Mouse (Mus musculus) heart, embryonic 11.5 days (tissue): ENCODE results near the gene Bbs10. TPM values are rescaled to one million over a fixed set of nuclear protein-coding genes. Genes with fewer than 3 reads are reported as not detected.

ENCODE experiments used
- ATAC-seq: fragments of 200-750 bp; cut with Nextera tagmentation; replicated peaks from 2 replicates; pipeline ENCODE4 v1.8.0; 2017; ENCODE audit warnings: moderate library complexity; ENCODE audit not compliant: insufficient number of reproducible peaks, low FRiP score, low TSS enrichment
- H3K27ac ChIP-seq: fragments of 300-500 bp; sonication (generic); 2 replicates; pipeline ENCODE4 v1.5.1; 2014; ENCODE audit warnings: mild to moderate bottlenecking, low read depth, low read length
- H3K27me3 ChIP-seq: fragments of 300-500 bp; sonication (generic); 2 replicates; pipeline ENCODE4 v1.6.1; 2014; ENCODE audit warnings: mild to moderate bottlenecking, low read length, mixed read lengths; ENCODE audit not compliant: control insufficient read depth, insufficient read depth
- H3K36me3 ChIP-seq: fragments of 300-500 bp; sonication (generic); 2 replicates; pipeline ENCODE4 v1.6.1; 2014; ENCODE audit warnings: mild to moderate bottlenecking, low read length, moderate library complexity, mixed read lengths; ENCODE audit not compliant: control insufficient read depth, insufficient read depth
- H3K4me1 ChIP-seq: fragments of 300-500 bp; sonication (generic); 2 replicates; pipeline ENCODE4 v1.6.1; 2014; ENCODE audit warnings: low read length; ENCODE audit not compliant: control insufficient read depth, insufficient read depth
- H3K4me2 ChIP-seq: fragments of 300-500 bp; sonication (generic); 2 replicates; pipeline ENCODE4 v1.6.1; 2014; ENCODE audit warnings: mild to moderate bottlenecking, moderate library complexity
- H3K4me3 ChIP-seq: fragments of 300-500 bp; sonication (generic); 2 replicates; pipeline ENCODE4 v1.5.1; 2014; ENCODE audit warnings: low read depth, low read length
- H3K9ac ChIP-seq: fragments of 300-500 bp; sonication (generic); 2 replicates; pipeline ENCODE4 v1.6.1; 2014; ENCODE audit warnings: mild to moderate bottlenecking, low read depth, low read length, moderate library complexity
- H3K9me3 ChIP-seq: fragments of 300-500 bp; sonication (generic); replicated peaks from 2 replicates; pipeline ENCODE4 v1.6.1; 2016; ENCODE audit warnings: low read length; ENCODE audit not compliant: control insufficient read depth
- WGBS: fragments of 180-500 bp; shearing (Covaris S2); extraction: QIAGEN DNeasy Blood & Tissue Kit; methylation state at CpG from one replicate; pipeline ENCODE4 v1.1.7; 2014; ENCODE audit not compliant: insufficient replicate concordance; 5-methylcytosine and 5-hydroxymethylcytosine counted together
- polyA plus RNA-seq: library from polyadenylated mRNA; unstranded; fragments of >200 nt; fragmentation: Nextera tagmentation; extraction: Ambion mirVana; gene quantifications from 2 replicates; pipeline ENCODE4 v1.2.1, GENCODE M21; 2014

The Bbs10 gene
- polyA plus RNA-seq, result 4.1 and 6.3 TPM in 2 replicates

- H3K9ac ChIP-seq, result peak within 1 kb of the TSS; percentile 72
- H3K9me3 ChIP-seq, result no peaks in the 10 kb centered on the region
- peak within 1 kb of the TSS; percentile 60 for H3K27ac ChIP-seq
- H3K27me3 ChIP-seq, result no peaks in the 10 kb centered on the region
- H3K36me3 ChIP-seq, result no peaks in the 10 kb centered on the region
- 1% methylated on average over 54 of the region's 54 CpGs for WGBS
- peak; percentile 98 for ATAC-seq
- H3K4me1 ChIP-seq, result peaks cover 4% of the 10 kb centered on the region; the same call in 1 of the 2 replicates
- peak within 1 kb of the TSS; percentile 72 for H3K4me2 ChIP-seq
- H3K4me3 ChIP-seq, result peak within 1 kb of the TSS; percentile 82
These were observed at the start of gene Bbs10 for GRCm38 (mm10) chr10:111298140-111299098. Bbs10 (plus strand) TSS chr10:111298679.

- Histone ChIP-seq H3K27ac (no peak overlapping the region), H3K27me3 (no peaks in the 10 kb centered on the region), H3K4me3 (no peak overlapping the region), H3K9me3 (no peaks in the 10 kb centered on the region), H3K4me2 (no peak overlapping the region), H3K36me3 (no peaks in the 10 kb centered on the region), H3K9ac (no peak overlapping the region), H3K4me1 (peaks cover 8% of the 10 kb centered on the region)
- no peak for ATAC-seq
- 83% methylated on average over 4 of the region's 4 CpGs for WGBS
These were observed 48.3 kb upstream of the Bbs10 start for GRCm38 (mm10) chr10:111250192-111250591.

GRCm38 (mm10) chr10:111251666-111252065, 46.8 kb upstream of the Bbs10 start:
- Histone ChIP-seq H3K36me3 (no peaks in the 10 kb centered on the region), H3K9ac (no peak overlapping the region), H3K27ac (no peak overlapping the region), H3K9me3 (no peaks in the 10 kb centered on the region), H3K27me3 (no peaks in the 10 kb centered on the region), H3K4me1 (peaks cover 8% of the 10 kb centered on the region), H3K4me3 (no peak overlapping the region), H3K4me2 (no peak overlapping the region)
- WGBS, result 63% methylated on average over 5 of the region's 5 CpGs
- ATAC-seq, result no peak

GRCm38 (mm10) chr10:111255228-111255627, 43.3 kb upstream of the Bbs10 start:
- 91% methylated on average over 6 of the region's 6 CpGs for WGBS

GRCm38 (mm10) chr10:111256156-111256555, 42.3 kb upstream of the Bbs10 start:
- no peak overlapping the region for H3K27ac ChIP-seq
- no peaks in the 10 kb centered on the region for H3K9me3 ChIP-seq
- H3K9ac ChIP-seq, result no peak overlapping the region
- H3K4me2 ChIP-seq, result no peak overlapping the region
- WGBS, result 73% methylated on average over 3 of the region's 3 CpGs
- no peak overlapping the region for H3K4me3 ChIP-seq
- H3K36me3 ChIP-seq, result no peaks in the 10 kb centered on the region
- H3K27me3 ChIP-seq, result no peaks in the 10 kb centered on the region
- no peaks in the 10 kb centered on the region for H3K4me1 ChIP-seq
- ATAC-seq, result no peak

More at GRCm38 (mm10) chr10:111255228-111255627, 43.3 kb upstream of the Bbs10 start:
- Histone ChIP-seq H3K4me2 (no peak overlapping the region), H3K4me3 (no peak overlapping the region), H3K36me3 (no peaks in the 10 kb centered on the region), H3K27me3 (no peaks in the 10 kb centered on the region), H3K27ac (no peak overlapping the region), H3K4me1 (no peaks in the 10 kb centered on the region), H3K9ac (no peak overlapping the region), H3K9me3 (no peaks in the 10 kb centered on the region)
- ATAC-seq, result no peak

- no peak overlapping the region for H3K9ac ChIP-seq
- H3K27ac ChIP-seq, result no peak overlapping the region
- H3K36me3 ChIP-seq, result no peaks in the 10 kb centered on the region
- H3K27me3 ChIP-seq, result no peaks in the 10 kb centered on the region
- no peak overlapping the region for H3K4me3 ChIP-seq
- H3K4me1 ChIP-seq, result no peaks in the 10 kb centered on the region
- H3K9me3 ChIP-seq, result no peaks in the 10 kb centered on the region
- H3K4me2 ChIP-seq, result no peak overlapping the region
- no peak for ATAC-seq
- WGBS, result 79% methylated on average over 3 of the region's 3 CpGs
These were observed 41.1 kb upstream of the Bbs10 start for GRCm38 (mm10) chr10:111257358-111257757.

GRCm38 (mm10) chr10:111258256-111258655, 40.2 kb upstream of the Bbs10 start:
- 80% methylated on average over 3 of the region's 3 CpGs for WGBS
- Histone ChIP-seq H3K27me3 (no peaks in the 10 kb centered on the region), H3K9me3 (no peaks in the 10 kb centered on the region), H3K4me1 (no peaks in the 10 kb centered on the region), H3K4me3 (no peak overlapping the region), H3K36me3 (no peaks in the 10 kb centered on the region), H3K9ac (no peak overlapping the region), H3K27ac (no peak overlapping the region), H3K4me2 (no peak overlapping the region)
- no peak for ATAC-seq

GRCm38 (mm10) chr10:111271687-111272086, 26.8 kb upstream of the Bbs10 start:
- H3K4me3 ChIP-seq, result 0 out of 2 replicates have a peak overlapping the region, but pooled peaks have one; percentile 1
- H3K9me3 ChIP-seq, result no peaks in the 10 kb centered on the region
- peaks cover 8% of the 10 kb centered on the region; the same call in 1 of the 2 replicates for H3K36me3 ChIP-seq
- H3K4me1 ChIP-seq, result peaks cover 11% of the 10 kb centered on the region; the same call in 1 of the 2 replicates
- peak overlapping the region; percentile 42 for H3K4me2 ChIP-seq
- no peaks in the 10 kb centered on the region for H3K27me3 ChIP-seq
- 0 out of 2 replicates have a peak overlapping the region, but pooled peaks have one; percentile 17 for H3K9ac ChIP-seq
- H3K27ac ChIP-seq, result peak overlapping the region; percentile 58
- WGBS, result 41% methylated on average over 15 of the region's 15 CpGs
- peak; percentile 68; the same call in 1 of the 2 replicates for ATAC-seq
